In the genomic region with DNA sequence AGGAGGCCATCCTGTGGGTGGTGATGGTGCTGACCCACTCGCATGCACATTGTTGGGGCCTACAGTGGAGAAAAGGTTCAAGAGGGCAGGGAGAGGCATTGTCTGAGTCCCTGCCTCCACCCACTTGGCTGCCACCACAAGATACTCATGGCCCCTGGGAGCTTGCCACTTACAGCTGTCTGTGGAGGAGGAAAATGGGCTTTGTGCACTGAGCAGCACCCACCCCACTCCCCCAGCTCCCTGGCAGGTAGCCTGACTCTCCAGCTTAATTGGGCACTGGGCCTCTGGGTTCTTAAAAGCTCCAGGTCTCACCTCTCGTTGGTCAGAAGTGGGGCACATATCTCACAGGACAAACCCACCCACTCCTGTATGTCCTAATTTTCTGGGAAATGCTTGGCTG, we compare ENCODE assay signal across 9 mouse cellular contexts. TPM values are rescaled to one million over a fixed set of nuclear protein-coding genes. Genes with fewer than 3 reads are reported as not detected.
DNase-seq lines count a peak whose midpoint lies in the region; ATAC-seq and TF ChIP-seq lines count a peak whose summit lies in the region.
"Had no signal": no experiment of that assay in that cellular context is flagged by ENCODE, and none has a peak within 500 bp of the region (broad histone marks: within the 10 kb centered on the region; RNA-seq: fewer than 3 reads in every experiment).

No protein-coding gene starts in this region.

- no peak overlapping the region for H3K4me2 ChIP-seq in limb, embryonic 14.5 days (replicated peaks; ENCODE audit: low read depth, low read length, severe bottlenecking)

- 68% methylated on average over 2 of the region's 2 CpGs for WGBS in limb, embryonic 14.5 days

- no peak for TF ChIP-seq POLR2A in embryonic fibroblast, embryonic 13.5 days (IDR thresholded peaks at IDR 0.05; ENCODE audit: low read depth, low read length)
- no peak for TF ChIP-seq POLR2A in limb, embryonic 14.5 days (IDR thresholded peaks at IDR 0.05; ENCODE audit: borderline replicate concordance, extremely low read depth, insufficient read depth, insufficient read length)

- no peak for ATAC-seq in frontal cortex, adult (ENCODE audit: low TSS enrichment)
- ATAC-seq in limb, embryonic 14.5 days (ENCODE audit: low FRiP score, low read depth) = no peak

- no peaks in the 10 kb centered on the region for H3K27me3 ChIP-seq in limb, embryonic 14.5 days (ENCODE audit: control insufficient read depth, insufficient read depth, low read length)

- no peak overlapping the region for H3K4me3 ChIP-seq in embryonic fibroblast, embryonic 13.5 days (ENCODE audit: insufficient read depth, low read length)
- no peak overlapping the region for H3K4me3 ChIP-seq in limb, embryonic 14.5 days (replicated peaks; ENCODE audit: low read length)

- H3K9me3 ChIP-seq in limb, embryonic 14.5 days (ENCODE audit: control insufficient read depth, low read length) = no peaks in the 10 kb centered on the region

- H3K27ac ChIP-seq in embryonic fibroblast, embryonic 13.5 days (ENCODE audit: insufficient read depth, low read length) = peak overlapping the region; percentile 91
- H3K27ac ChIP-seq in limb, embryonic 14.5 days (replicated peaks; ENCODE audit: low read depth, low read length) = peak overlapping the region; percentile 80

- H3K4me1 ChIP-seq in embryonic fibroblast, embryonic 13.5 days (ENCODE audit: control insufficient read depth, insufficient read depth, low read length) = peaks cover 20% of the 10 kb centered on the region
- H3K4me1 ChIP-seq in limb, embryonic 14.5 days (ENCODE audit: control insufficient read depth, insufficient read depth, low read length) = peaks cover 22% of the 10 kb centered on the region

- DNase-seq in frontal cortex, postnatal 36 days (ENCODE audit: low spot score in 2 of 2) = peak; percentile 38 to 48
- DNase-seq in Muller cell, postnatal 12 days (ENCODE audit: inconsistent ontology term) = peak; percentile 88
- no peak for DNase-seq in limb, embryonic 14.5 days (ENCODE audit: low spot score)
- DNase-seq in spleen, adult 12 weeks (ENCODE audit: low spot score) = no peak
- DNase-seq in urinary bladder, postnatal 14 days (ENCODE audit: low spot score) = no peak
- DNase-seq in embryo, embryonic 10 days (ENCODE audit: low spot score) = no peak

- H3K36me3 ChIP-seq in limb, embryonic 14.5 days (ENCODE audit: control insufficient read depth, insufficient read depth, low read length) = peaks cover 79% of the 10 kb centered on the region

- no peak overlapping the region for H3K9ac ChIP-seq in limb, embryonic 14.5 days (ENCODE audit: low read depth, low read length, severe bottlenecking)

- no peak for TF ChIP-seq CTCF in embryonic fibroblast, embryonic 13.5 days (IDR thresholded peaks at IDR 0.05; ENCODE audit: borderline replicate concordance, insufficient read depth, low read length)

RNA-seq across cellular contexts. Expression of a gene that starts 54.3 kb away (rescaled TPM):
- polyA plus RNA-seq in embryonic fibroblast, embryonic 13.5 days (2011; ENCODE audit: insufficient read length, low read depth, missing spikeins) = not detected in 2 replicates
- polyA plus RNA-seq in limb, embryonic 14.5 days (2012; rRNA removed) = 0.28 TPM in 1 of 2 replicates, not detected in the other
- 0.43 and 1.6 TPM in 2 replicates for polyA plus RNA-seq in limb, embryonic 14.5 days (2014; fragmentation: Nextera tagmentation; extraction: Ambion mirVana)
- polyA plus RNA-seq: cortical plate, adult 2 months had no signal

Comparison
In these comparisons a context has a peak if more than half of its experiments do, and no peak if none do; other contexts are left out.
1. DNase-seq: peak in frontal cortex, postnatal 36 days (2 of 2) and Muller cell, postnatal 12 days (single experiment); none in limb, embryonic 14.5 days (single experiment), spleen, adult 12 weeks (single experiment), urinary bladder, postnatal 14 days (single experiment) and embryo, embryonic 10 days (single experiment).